Mouse (Mus musculus): Measurements from ENCODE around the gene Pnn.

GRCm38 (mm10) chr12:59068791-59069190 is 2.1 kb downstream of the Pnn start:
- TF ChIP-seq POLR2A (IDR thresholded peaks at IDR 0.05; ENCODE audit: insufficient read depth, low read length) (no peak), CTCF (IDR thresholded peaks at IDR 0.05; ENCODE audit: low read depth, low read length) (no peak)

All from ES-Bruce4 (cell line).